Mouse (Mus musculus) right cerebral cortex, postnatal 4 days (tissue): ENCODE measurements around the gene Phldb2.

Source experiments
- DNase-seq: peaks from one replicate; pipeline ENCODE4 v3.0.0-alpha.2; 2022

Gene Phldb2

DNA sequence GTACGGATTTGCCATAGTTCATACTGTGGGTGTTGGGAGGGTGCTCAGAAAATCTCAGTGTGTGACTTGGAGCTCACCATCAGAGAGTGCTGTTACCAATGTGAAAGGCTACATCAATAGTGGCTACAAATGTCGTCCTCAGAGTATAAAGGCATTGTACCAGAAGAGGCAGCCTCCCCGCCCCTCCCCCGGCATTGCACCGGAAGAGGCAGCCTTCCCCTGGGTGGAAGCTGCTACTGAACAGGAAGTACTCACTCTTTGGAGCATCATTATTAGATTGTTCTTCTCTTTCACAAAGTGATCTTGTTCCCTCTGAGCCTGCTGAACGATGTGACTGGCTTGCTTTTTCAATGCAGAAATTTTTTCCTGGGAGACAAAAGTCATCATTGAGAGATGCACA lies 173.4 kb downstream of the Phldb2 start:
- no peak for DNase-seq

- DNase-seq = no peak
Observed at GRCm38 (mm10) chr16:45774813-45775212, 178.6 kb downstream of the Phldb2 start.

- no peak for DNase-seq
Observed at GRCm38 (mm10) chr16:45770914-45771313, 182.5 kb downstream of the Phldb2 start.

GRCm38 (mm10) chr16:45767853-45768640 lies 185.4 kb downstream of the Phldb2 start:
- no peak for DNase-seq

DNA sequence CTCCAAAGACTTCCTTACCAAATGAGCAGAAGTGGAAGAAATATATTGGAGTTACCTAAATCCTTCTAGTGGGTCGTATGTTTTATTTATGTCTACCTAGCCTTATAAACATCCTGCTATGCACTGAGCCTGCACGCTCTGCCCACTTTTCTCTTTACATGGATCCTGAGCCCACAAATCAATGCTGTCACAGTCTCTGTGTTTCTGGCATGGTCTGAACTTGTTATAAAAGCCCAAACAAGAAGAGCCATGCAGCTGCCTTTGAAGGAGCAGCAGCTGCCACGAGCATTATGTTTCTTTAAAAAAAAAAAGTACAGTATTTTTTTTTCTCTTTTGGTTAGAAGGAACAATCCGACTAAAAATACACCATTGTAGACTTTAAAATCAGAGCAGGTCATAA lies 186.0 kb downstream of the Phldb2 start:
- DNase-seq = no peak

DNA sequence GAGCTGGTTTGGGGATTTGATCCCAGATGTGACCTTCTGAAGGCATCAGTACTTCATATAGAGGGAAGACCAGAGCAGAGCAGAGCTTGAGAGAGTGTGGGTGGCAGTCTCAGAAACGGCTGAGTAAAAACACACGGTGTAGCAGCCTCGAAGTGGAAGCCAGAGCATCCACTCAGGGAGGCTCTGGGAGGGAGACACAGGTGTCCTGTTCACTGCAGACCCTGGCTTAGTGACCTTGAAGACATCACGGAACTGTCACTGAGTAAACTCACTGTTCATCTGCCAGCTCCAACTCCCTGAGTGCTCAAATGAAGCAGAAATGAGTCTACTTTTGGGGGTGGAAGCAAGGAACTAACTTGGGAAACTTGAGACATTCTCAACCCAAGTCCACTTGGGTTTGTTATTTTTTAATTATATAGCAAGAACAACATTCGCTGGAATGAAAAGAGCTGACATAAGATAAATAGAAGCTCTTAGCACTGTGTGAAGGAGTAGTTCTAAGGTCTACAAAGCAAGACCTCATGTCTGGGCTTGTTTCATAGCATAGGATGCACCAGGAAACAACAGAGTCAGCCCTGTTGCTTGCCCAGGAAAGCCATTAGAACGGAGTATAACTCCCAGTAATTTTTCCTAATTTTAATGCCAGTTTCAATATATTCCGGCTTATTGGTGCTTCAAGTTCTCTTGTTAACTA lies 187.4 kb downstream of the Phldb2 start:
- no peak for DNase-seq

GRCm38 (mm10) chr16:45765102-45765501 lies 188.3 kb downstream of the Phldb2 start:
- DNase-seq = no peak

- DNase-seq = no peak
Observed at GRCm38 (mm10) chr16:45762859-45763505, 190.4 kb downstream of the Phldb2 start.

DNA sequence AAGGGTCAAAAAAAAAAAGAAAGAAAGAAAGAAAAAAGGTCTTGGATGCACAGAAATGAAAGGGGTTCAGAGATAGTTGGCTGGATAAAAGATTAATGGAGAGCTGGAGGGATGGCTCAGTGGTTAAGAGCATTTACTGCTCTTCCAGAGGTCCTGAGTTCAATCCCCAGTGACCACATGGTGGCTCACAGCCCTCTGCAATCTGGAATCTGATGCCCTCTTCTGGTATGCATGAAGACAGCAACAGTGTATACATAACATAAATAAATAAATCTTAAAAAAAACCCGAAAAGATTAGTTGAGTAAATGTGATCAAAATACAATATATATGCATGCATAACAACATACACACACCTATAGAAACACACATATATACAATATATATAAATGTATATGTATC lies 192.0 kb downstream of the Phldb2 start:
- no peak for DNase-seq

- no peak for DNase-seq
Observed at GRCm38 (mm10) chr16:45758726-45759269, 194.6 kb downstream of the Phldb2 start.

- no peak for DNase-seq
Observed at GRCm38 (mm10) chr16:45757421-45758078, 195.8 kb downstream of the Phldb2 start.

- DNase-seq = no peak
Observed at GRCm38 (mm10) chr16:45756855-45757254, 196.5 kb downstream of the Phldb2 start.

DNA sequence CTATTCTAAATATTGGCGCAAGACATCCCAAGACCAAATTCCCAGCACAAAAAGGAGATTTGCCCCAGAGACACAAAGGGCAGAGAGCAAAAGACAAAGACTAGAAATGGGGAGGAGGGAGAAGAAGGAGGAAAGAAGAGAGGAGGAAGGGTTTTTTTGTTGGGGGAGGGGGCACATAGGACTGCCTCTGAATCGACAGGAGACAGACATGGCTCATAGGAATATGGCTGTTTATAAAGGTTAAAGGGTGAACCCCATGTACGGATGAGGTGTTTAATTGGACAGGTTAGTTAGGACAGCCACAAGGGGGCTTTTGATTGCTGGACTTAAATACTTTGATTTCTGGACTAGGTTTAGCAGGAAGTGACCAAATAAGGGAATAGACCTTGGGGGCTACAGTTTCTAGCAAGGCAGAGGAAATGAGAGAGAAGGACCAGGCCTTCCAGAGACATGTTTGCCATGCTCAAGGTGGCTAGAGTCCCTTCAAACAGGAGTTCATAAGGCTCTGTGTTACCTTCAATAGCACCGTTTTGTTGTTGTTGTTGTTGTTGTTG lies 209.7 kb downstream of the Phldb2 start:
- no peak for DNase-seq

DNA sequence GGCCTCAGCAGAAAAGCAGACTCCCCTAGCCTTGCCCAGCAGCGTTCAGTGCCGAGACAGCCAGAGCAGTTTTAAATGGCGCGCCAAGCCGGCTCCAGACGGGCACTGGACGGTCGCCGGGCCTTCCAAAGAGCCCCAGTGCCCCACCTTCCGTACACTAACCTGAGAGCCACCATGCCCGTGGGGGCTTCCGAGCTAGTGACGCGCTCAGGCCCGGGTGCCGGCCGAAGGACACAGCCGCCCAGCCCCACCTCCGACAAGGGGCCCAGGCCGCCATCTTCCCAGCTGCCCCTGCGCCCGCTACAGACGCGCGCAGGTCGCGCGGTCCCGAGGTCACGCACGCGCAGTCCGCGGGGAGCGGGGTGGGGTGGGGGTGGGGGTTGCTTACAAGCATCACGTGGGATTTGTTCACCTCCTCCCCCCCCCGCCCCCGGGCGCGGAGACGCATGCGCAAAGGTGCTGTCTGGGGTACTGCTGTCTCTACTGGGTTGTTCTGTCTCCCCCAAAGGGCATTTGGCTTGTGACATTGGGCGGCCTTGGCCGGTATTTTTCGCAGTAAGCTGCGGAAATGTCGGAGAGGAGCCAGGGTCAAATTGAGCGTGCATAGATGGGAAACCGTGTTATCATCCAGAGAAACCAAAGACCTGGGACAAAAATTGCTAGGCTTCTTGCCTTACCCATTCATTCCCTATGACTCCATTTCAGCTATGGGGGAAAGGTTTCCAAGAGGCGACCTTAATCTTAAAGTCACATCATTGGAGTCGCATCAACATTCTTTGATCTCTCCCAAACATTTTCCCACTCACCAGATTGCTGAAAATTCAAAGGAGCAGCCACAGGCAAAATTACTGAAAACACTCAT lies 210.6 kb downstream of the Phldb2 start, which contains the start of gene Abhd10:
Abhd10 (minus strand) TSS at position 341 of the 862 bp plus-strand sequence.
- DNase-seq = peak; percentile 99

DNA sequence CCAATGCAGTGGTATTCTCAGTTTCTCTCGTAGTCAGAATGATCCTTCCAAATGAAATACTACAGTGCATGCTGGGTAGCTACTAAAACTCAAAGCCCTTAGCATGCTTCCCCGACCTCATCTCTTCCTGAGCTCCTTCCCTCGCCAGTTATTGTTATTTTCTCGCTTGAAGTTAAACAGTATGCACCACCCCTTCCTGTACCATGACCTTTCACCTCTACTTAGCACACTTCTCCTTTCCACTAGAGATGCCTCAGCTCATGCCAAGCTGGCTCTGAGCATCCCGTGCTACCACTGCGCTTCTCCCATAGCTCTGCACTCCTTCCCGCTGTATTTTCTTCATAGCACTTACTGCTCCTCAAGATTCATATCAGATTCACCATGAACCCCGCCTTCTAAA lies 215.5 kb downstream of the Phldb2 start:
- no peak for DNase-seq

- no peak for DNase-seq
Observed at GRCm38 (mm10) chr16:45736724-45737123, 216.7 kb downstream of the Phldb2 start.

GRCm38 (mm10) chr16:45729163-45729562 lies 224.2 kb downstream of the Phldb2 start:
- no peak for DNase-seq

GRCm38 (mm10) chr16:45724742-45725102 lies 228.7 kb downstream of the Phldb2 start:
- DNase-seq = no peak

DNA sequence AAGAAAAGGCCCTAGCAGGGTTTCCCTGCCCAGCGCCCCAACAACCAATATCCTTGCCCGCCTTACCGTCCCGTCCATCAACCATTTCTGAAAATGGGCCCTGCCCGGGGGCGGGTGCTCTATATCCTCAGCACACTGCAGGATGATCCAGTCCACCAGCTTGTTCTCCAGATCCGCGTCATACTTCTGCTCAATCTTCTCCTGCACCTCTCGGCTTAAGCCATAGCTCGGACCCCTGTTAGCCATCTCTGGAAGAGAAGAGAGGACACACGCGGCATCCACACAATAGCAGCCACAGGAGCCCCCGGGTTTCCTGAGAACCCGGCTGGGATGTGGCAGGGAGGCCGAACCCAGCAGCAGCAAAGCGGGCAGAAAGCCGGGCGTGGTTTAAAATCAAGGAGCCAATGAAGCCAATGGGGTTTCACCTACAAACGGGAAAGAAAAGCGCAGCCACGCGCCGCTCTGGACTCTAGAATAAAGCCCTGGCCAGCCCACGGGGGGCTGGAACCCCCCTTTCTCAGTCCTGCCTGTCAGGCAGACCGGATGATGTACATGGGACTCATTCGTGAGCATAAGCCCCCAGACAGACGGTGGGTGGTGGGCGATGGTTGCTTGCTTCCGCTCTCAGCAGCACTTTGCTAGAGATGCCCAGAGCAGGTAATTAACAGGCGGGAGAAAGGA lies 229.2 kb downstream of the Phldb2 start, which contains the start of gene Tagln3:
Tagln3 (minus strand) TSS at position 548 of the 681 bp plus-strand sequence.
- DNase-seq = peak; percentile 74

DNA sequence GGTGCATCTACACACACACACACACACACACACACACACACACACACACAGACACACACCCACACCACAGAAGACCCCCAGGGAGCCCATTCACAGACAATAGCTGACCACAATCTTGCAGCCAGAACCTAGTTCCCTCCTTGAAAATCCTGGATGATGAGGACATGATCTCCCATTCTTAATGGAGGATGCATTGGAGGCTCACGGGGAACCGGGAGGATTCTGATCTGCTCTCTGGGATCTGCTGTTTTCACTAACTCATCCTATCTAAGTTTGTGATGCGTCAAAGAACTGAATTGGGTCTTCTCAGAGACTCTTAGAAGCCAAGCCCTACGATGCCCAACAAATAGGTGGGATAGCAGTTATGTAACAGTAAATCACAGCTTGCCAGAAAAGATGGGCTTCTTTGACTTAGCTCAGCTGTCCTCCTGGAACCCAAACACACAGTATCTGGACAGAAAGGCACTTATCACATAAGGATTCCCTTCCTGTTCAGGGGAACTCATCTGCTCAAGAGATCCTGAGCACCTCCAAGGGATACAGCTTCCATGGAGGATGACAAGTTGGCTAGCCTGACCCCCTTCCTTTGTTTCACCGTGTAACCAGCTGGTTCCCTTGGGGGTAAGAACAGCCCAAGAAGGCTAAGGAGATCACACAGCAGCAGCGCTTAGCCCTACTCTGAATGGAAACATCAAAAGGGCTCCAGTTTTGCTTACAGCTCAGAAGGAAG lies 230.1 kb downstream of the Phldb2 start:
- DNase-seq = no peak
